Mouse (Mus musculus) intestine, embryonic 16.5 days (tissue): ENCODE results near the gene Eif1. TPM values are rescaled to one million over a fixed set of nuclear protein-coding genes. Genes with fewer than 3 reads are reported as not detected.
"Not testable (repeated sequence)": the region's sequence is repeated elsewhere in the genome, so short reads cannot be mapped to it uniquely, and the experiment has no call there.

Source experiments
- ATAC-seq: fragments of 200-750 bp; cut with Nextera tagmentation; 2 replicates; pipeline ENCODE4 v1.8.0; 2017; ENCODE audit warnings: moderate TSS enrichment, moderate library complexity
- H3K27ac ChIP-seq: fragments of 300-500 bp; sonication (generic); 2 replicates; pipeline ENCODE4 v1.5.1; 2014; ENCODE audit warnings: mild to moderate bottlenecking, low read length
- H3K27me3 ChIP-seq: fragments of 300-500 bp; sonication (generic); replicated peaks from 2 replicates; pipeline ENCODE4 v1.6.1; 2014; ENCODE audit warnings: low read length, control low read depth, mixed read lengths; ENCODE audit not compliant: control insufficient read depth, insufficient read depth
- H3K36me3 ChIP-seq: fragments of 300-500 bp; sonication (generic); 2 replicates; pipeline ENCODE4 v1.6.1; 2014; ENCODE audit warnings: low read length, control low read depth; ENCODE audit not compliant: control insufficient read depth, insufficient read depth
- H3K4me1 ChIP-seq: fragments of 300-500 bp; sonication (generic); 2 replicates; pipeline ENCODE4 v1.6.1; 2014; ENCODE audit warnings: low read length, control low read depth, mixed read lengths; ENCODE audit not compliant: control insufficient read depth, insufficient read depth
- H3K4me2 ChIP-seq: fragments of 300-500 bp; sonication (generic); 2 replicates; pipeline ENCODE4 v1.6.1; 2014; ENCODE audit warnings: low read depth, low read length, control low read depth
- H3K4me3 ChIP-seq: fragments of 300-500 bp; sonication (generic); 2 replicates; pipeline ENCODE4 v1.5.1; 2014; ENCODE audit warnings: mild to moderate bottlenecking, low read length
- H3K9ac ChIP-seq: fragments of 300-500 bp; sonication (generic); 2 replicates; pipeline ENCODE4 v1.6.1; 2014; ENCODE audit warnings: low read depth, low read length
- H3K9me3 ChIP-seq: fragments of 300-500 bp; sonication (generic); 2 replicates; pipeline ENCODE4 v1.6.1; 2016; ENCODE audit warnings: low read length, control low read depth; ENCODE audit not compliant: control insufficient read depth
- WGBS: fragments of 180-500 bp; shearing (Covaris S2); extraction: QIAGEN DNeasy Blood & Tissue Kit; methylation state at CpG from one replicate; pipeline ENCODE4 v1.1.7; 2014; 5-methylcytosine and 5-hydroxymethylcytosine counted together
- polyA plus RNA-seq: library from polyadenylated mRNA; unstranded; fragments of >200 nt; fragmentation: Nextera tagmentation; extraction: Ambion mirVana; gene quantifications from 2 replicates; pipeline ENCODE4 v1.2.1, GENCODE M21; 2015

The Eif1 gene
- polyA plus RNA-seq, 1 experiment from 2014 or later: 1,878 TPM

- Histone ChIP-seq H3K4me2 (peak overlapping the region; percentile 100), H3K9ac (0 out of 2 replicates have a peak overlapping the region, but pooled peaks have one; percentile 65), H3K27me3 (peaks cover 28% of the 10 kb centered on the region), H3K9me3 (no peaks in the 10 kb centered on the region), H3K4me3 (peak overlapping the region; percentile 74), H3K27ac (no peak overlapping the region), H3K36me3 (no peaks in the 10 kb centered on the region), H3K4me1 (peaks cover 8% of the 10 kb centered on the region; the same call in 1 of the 2 replicates)
- WGBS: 21% methylated on average over 9 of the region's 9 CpGs
- ATAC-seq: no peak
Observed at GRCm38 (mm10) chr11:100356819-100357211, 37.1 kb downstream of the Eif1 start.

- Histone ChIP-seq H3K36me3 (no peaks in the 10 kb centered on the region), H3K4me2 (no peak overlapping the region), H3K27me3 (peaks cover 28% of the 10 kb centered on the region), H3K9ac (no peak overlapping the region), H3K9me3 (no peaks in the 10 kb centered on the region), H3K4me3 (no peak overlapping the region), H3K27ac (no peak overlapping the region), H3K4me1 (peaks cover 8% of the 10 kb centered on the region; the same call in 1 of the 2 replicates)
- ATAC-seq: no peak
- WGBS: 51% methylated on average over 5 of the region's 5 CpGs
Observed at GRCm38 (mm10) chr11:100357408-100357807, 37.7 kb downstream of the Eif1 start.

GRCm38 (mm10) chr11:100360175-100360574 lies 40.5 kb downstream of the Eif1 start:
- no peak overlapping the region for H3K4me3 ChIP-seq
- no peaks in the 10 kb centered on the region for H3K36me3 ChIP-seq
- no peak overlapping the region for H3K9ac ChIP-seq
- ATAC-seq: no peak
- H3K27ac ChIP-seq: no peak overlapping the region
- H3K4me1 ChIP-seq: peaks cover 4% of the 10 kb centered on the region; the same call in 1 of the 2 replicates
- peaks cover 12% of the 10 kb centered on the region for H3K27me3 ChIP-seq
- H3K4me2 ChIP-seq: no peak overlapping the region
- 83% methylated on average over 6 of the region's 6 CpGs for WGBS
- no peaks in the 10 kb centered on the region for H3K9me3 ChIP-seq

- not testable (repeated sequence) for H3K36me3 ChIP-seq, H3K27me3 ChIP-seq, H3K9me3 ChIP-seq, H3K9ac ChIP-seq, H3K4me2 ChIP-seq, H3K27ac ChIP-seq, H3K4me3 ChIP-seq, H3K4me1 ChIP-seq, ATAC-seq
- no CpG with 5 or more reads among the region's 13 CpGs for WGBS
Observed at GRCm38 (mm10) chr11:100361059-100361458, 41.4 kb downstream of the Eif1 start.

GRCm38 (mm10) chr11:100362209-100362978 lies 42.7 kb downstream of the Eif1 start:
- WGBS: 13% methylated on average over 8 of the region's 8 CpGs
- peak; percentile 46; the same call in 1 of the 2 replicates for ATAC-seq
- no peaks in the 10 kb centered on the region for H3K9me3 ChIP-seq
- no peak overlapping the region for H3K4me2 ChIP-seq
- no peaks in the 10 kb centered on the region for H3K36me3 ChIP-seq
- no peaks in the 10 kb centered on the region; the same call in 1 of the 2 replicates for H3K27me3 ChIP-seq
- no peak overlapping the region for H3K9ac ChIP-seq
- no peak overlapping the region for H3K27ac ChIP-seq
- H3K4me3 ChIP-seq: no peak overlapping the region
- no peaks in the 10 kb centered on the region for H3K4me1 ChIP-seq

- H3K9ac ChIP-seq: no peak overlapping the region
- H3K27ac ChIP-seq: no peak overlapping the region
- H3K36me3 ChIP-seq: no peaks in the 10 kb centered on the region
- 19% methylated on average over 12 of the region's 12 CpGs for WGBS
- H3K4me3 ChIP-seq: no peak overlapping the region
- H3K4me2 ChIP-seq: no peak overlapping the region
- H3K9me3 ChIP-seq: no peaks in the 10 kb centered on the region
- H3K4me1 ChIP-seq: no peaks in the 10 kb centered on the region
- no peaks in the 10 kb centered on the region; the same call in 1 of the 2 replicates for H3K27me3 ChIP-seq
- peak; percentile 47 for ATAC-seq
Observed at GRCm38 (mm10) chr11:100362979-100363562, 43.4 kb downstream of the Eif1 start.

- Histone ChIP-seq H3K9me3 (no peaks in the 10 kb centered on the region), H3K4me3 (no peak overlapping the region), H3K4me1 (no peaks in the 10 kb centered on the region), H3K27ac (no peak overlapping the region), H3K36me3 (peaks cover 15% of the 10 kb centered on the region), H3K4me2 (no peak overlapping the region), H3K27me3 (no peaks in the 10 kb centered on the region), H3K9ac (no peak overlapping the region)
- ATAC-seq: no peak
- WGBS: 66% methylated on average over 7 of the region's 7 CpGs
Observed at GRCm38 (mm10) chr11:100369145-100369544, 49.5 kb downstream of the Eif1 start.

GRCm38 (mm10) chr11:100369822-100370221 lies 50.1 kb downstream of the Eif1 start:
- WGBS: 77% methylated on average over 8 of the region's 8 CpGs
- H3K4me2 ChIP-seq: no peak overlapping the region
- H3K36me3 ChIP-seq: peaks cover 19% of the 10 kb centered on the region
- H3K9me3 ChIP-seq: no peaks in the 10 kb centered on the region
- H3K9ac ChIP-seq: no peak overlapping the region
- no peaks in the 10 kb centered on the region for H3K4me1 ChIP-seq
- no peak overlapping the region for H3K4me3 ChIP-seq
- ATAC-seq: no peak
- no peak overlapping the region for H3K27ac ChIP-seq
- H3K27me3 ChIP-seq: no peaks in the 10 kb centered on the region
